Mouse (Mus musculus) mouse trophoblast stem cell (cell line): Measurements from ENCODE around the gene H60c.
"Not testable (repeated sequence)": the region's sequence is repeated elsewhere in the genome, so short reads cannot be mapped to it uniquely, and the experiment has no call there.

Source experiments
- in situ Hi-C, 2 experiments: fragments of 300-500 bp; cut with MseI, MboI; formaldehyde crosslinking; loops; 2 replicates in 1 of 2; 3 replicates in 1 of 2; pipeline ENCODE4 v1.15.1; 2025

H60c gene

GRCm38 (mm10) chr10:3267671-3268070 is at the start of gene H60c:
Gene H60c, minus strand, starts transcription at chr10:3267771.
- in situ Hi-C loops, result no loop called here

- in situ Hi-C loops, result no loop called here
These were observed 41.2 kb upstream of the H60c start for GRCm38 (mm10) chr10:3308821-3309206.

GRCm38 (mm10) chr10:3308180-3308820 is 40.7 kb upstream of the H60c start:
- in situ Hi-C loops, result no loop called here

- in situ Hi-C loops, result no loop called here
These were observed 40.2 kb upstream of the H60c start for GRCm38 (mm10) chr10:3307752-3308151.

- in situ Hi-C loops, result no loop called here
These were observed 26.4 kb upstream of the H60c start for GRCm38 (mm10) chr10:3293969-3294368.

- in situ Hi-C loops, result no loop called here
These were observed 13.5 kb upstream of the H60c start for GRCm38 (mm10) chr10:3281047-3281446.

- in situ Hi-C loops, result no loop called here
These were observed 6.5 kb upstream of the H60c start for GRCm38 (mm10) chr10:3274065-3274464.

- in situ Hi-C loops, result no loop called here
These were observed 3.5 kb upstream of the H60c start for GRCm38 (mm10) chr10:3271036-3271435.

GRCm38 (mm10) chr10:3266729-3267128 is 842 bp downstream of the H60c start:
- in situ Hi-C loops, result no loop called here

GRCm38 (mm10) chr10:3262784-3263183 is 4.8 kb downstream of the H60c start:
- in situ Hi-C loops, result no loop called here

- in situ Hi-C loops, result no loop called here
These were observed 10.2 kb downstream of the H60c start for GRCm38 (mm10) chr10:3257391-3257790.

GRCm38 (mm10) chr10:3238436-3238835 is 29.1 kb downstream of the H60c start:
- in situ Hi-C loops, result not testable (repeated sequence)

- in situ Hi-C loops, result no loop called here
These were observed 30.8 kb downstream of the H60c start for GRCm38 (mm10) chr10:3236638-3237270.

- in situ Hi-C loops, result loop anchor here in 1 of 2 experiments (5.0 kb wide), 1 partner anchor 49 kb away; no protein-coding TSS in a partner anchor
These were observed 39.0 kb downstream of the H60c start for GRCm38 (mm10) chr10:3228447-3229195.
